Mouse (Mus musculus): ENCODE results near the gene Nr2f1. TPM values are rescaled to one million over a fixed set of nuclear protein-coding genes. Genes with fewer than 3 reads are reported as not detected.
A peak's percentile ranks its signal among the peaks of the same experiment; 100 is the strongest.

Gene Nr2f1
- polyA plus RNA-seq, 1 experiment from 2014 or later: 9.5 TPM

- H3K4me3 ChIP-seq (ENCODE audit: low read depth, low read length): peak overlapping the region; percentile 31
- ATAC-seq (ENCODE audit: insufficient read depth) (peak; percentile 68), DNase-seq (peak; percentile 34)
- no peak overlapping the region for H3K27ac ChIP-seq (ENCODE audit: low read depth)
- H3K36me3 ChIP-seq (ENCODE audit: insufficient read depth): no peaks in the 10 kb centered on the region
- 6% methylated on average over 38 of the region's 38 CpGs for WGBS
- 0 out of 2 replicates have a peak, but pooled peaks cover 3% of the 10 kb centered on the region for H3K4me1 ChIP-seq (ENCODE audit: insufficient read depth)
- TF ChIP-seq CTCF (IDR thresholded peaks at IDR 0.05; ENCODE audit: low read depth): no peak
- no peaks in the 10 kb centered on the region for H3K9me3 ChIP-seq (ENCODE audit: low read depth, low read length)
- peaks cover 91% of the 10 kb centered on the region for H3K27me3 ChIP-seq (ENCODE audit: insufficient read depth, low read length)
- peak overlapping the region; percentile 17 for H3K9ac ChIP-seq
- peak overlapping the region; percentile 62 for H3K4me2 ChIP-seq
These were observed 20.1 kb downstream of the Nr2f1 start for GRCm38 (mm10) chr13:78179312-78180097.

- Histone ChIP-seq H3K4me2 (peak overlapping the region; percentile 62), H3K36me3 (ENCODE audit: insufficient read depth) (no peaks in the 10 kb centered on the region), H3K4me1 (ENCODE audit: insufficient read depth) (0 out of 2 replicates have a peak, but pooled peaks cover 3% of the 10 kb centered on the region), H3K27ac (ENCODE audit: low read depth) (no peak overlapping the region), H3K27me3 (ENCODE audit: insufficient read depth, low read length) (peaks cover 92% of the 10 kb centered on the region), H3K9me3 (ENCODE audit: low read depth, low read length) (no peaks in the 10 kb centered on the region), H3K9ac (no peak overlapping the region), H3K4me3 (ENCODE audit: low read depth, low read length) (peak overlapping the region; percentile 31; the same call in 1 of the 2 replicates)
- no peak for DNase-seq
- WGBS: 23% methylated on average over 5 of the region's 5 CpGs
- TF ChIP-seq CTCF (IDR thresholded peaks at IDR 0.05; ENCODE audit: low read depth): no peak
- no peak for ATAC-seq (ENCODE audit: insufficient read depth)
These were observed 20.8 kb downstream of the Nr2f1 start for GRCm38 (mm10) chr13:78178771-78179170.

GRCm38 (mm10) chr13:78178021-78178420 lies 21.5 kb downstream of the Nr2f1 start:
- peaks cover 92% of the 10 kb centered on the region for H3K27me3 ChIP-seq (ENCODE audit: insufficient read depth, low read length)
- DNase-seq (no peak), ATAC-seq (ENCODE audit: insufficient read depth) (no peak)
- no peak overlapping the region for H3K4me3 ChIP-seq (ENCODE audit: low read depth, low read length)
- 14% methylated on average over 1 of the region's 1 CpGs for WGBS
- no peak overlapping the region for H3K4me2 ChIP-seq
- no peaks in the 10 kb centered on the region for H3K36me3 ChIP-seq (ENCODE audit: insufficient read depth)
- no peak overlapping the region for H3K27ac ChIP-seq (ENCODE audit: low read depth)
- TF ChIP-seq CTCF (IDR thresholded peaks at IDR 0.05; ENCODE audit: low read depth): no peak
- 0 out of 2 replicates have a peak, but pooled peaks cover 3% of the 10 kb centered on the region for H3K4me1 ChIP-seq (ENCODE audit: insufficient read depth)
- no peak overlapping the region for H3K9ac ChIP-seq
- no peaks in the 10 kb centered on the region for H3K9me3 ChIP-seq (ENCODE audit: low read depth, low read length)

GRCm38 (mm10) chr13:78177381-78177950 lies 22.1 kb downstream of the Nr2f1 start:
- H3K36me3 ChIP-seq (ENCODE audit: insufficient read depth): no peaks in the 10 kb centered on the region
- H3K4me3 ChIP-seq (ENCODE audit: low read depth, low read length): no peak overlapping the region
- ATAC-seq (ENCODE audit: insufficient read depth) (no peak), DNase-seq (no peak)
- WGBS: 14% methylated on average over 5 of the region's 5 CpGs
- TF ChIP-seq CTCF (IDR thresholded peaks at IDR 0.05; ENCODE audit: low read depth): no peak
- H3K4me2 ChIP-seq: no peak overlapping the region
- H3K9me3 ChIP-seq (ENCODE audit: low read depth, low read length): no peaks in the 10 kb centered on the region
- H3K4me1 ChIP-seq (ENCODE audit: insufficient read depth): 0 out of 2 replicates have a peak, but pooled peaks cover 3% of the 10 kb centered on the region
- peaks cover 92% of the 10 kb centered on the region for H3K27me3 ChIP-seq (ENCODE audit: insufficient read depth, low read length)
- no peak overlapping the region for H3K27ac ChIP-seq (ENCODE audit: low read depth)
- H3K9ac ChIP-seq: no peak overlapping the region

GRCm38 (mm10) chr13:78175821-78176380 lies 23.7 kb downstream of the Nr2f1 start:
- DNase-seq: peak; percentile 71
- no peaks in the 10 kb centered on the region for H3K36me3 ChIP-seq (ENCODE audit: insufficient read depth)
- 2% methylated on average over 8 of the region's 8 CpGs for WGBS
- no peak overlapping the region for H3K4me2 ChIP-seq
- H3K27me3 ChIP-seq (ENCODE audit: insufficient read depth, low read length): peaks cover 90% of the 10 kb centered on the region
- no peaks in the 10 kb centered on the region for H3K9me3 ChIP-seq (ENCODE audit: low read depth, low read length)
- 0 out of 2 replicates have a peak, but pooled peaks cover 3% of the 10 kb centered on the region for H3K4me1 ChIP-seq (ENCODE audit: insufficient read depth)
- H3K27ac ChIP-seq (ENCODE audit: low read depth): no peak overlapping the region
- no peak overlapping the region for H3K9ac ChIP-seq
- TF ChIP-seq CTCF (IDR thresholded peaks at IDR 0.05; ENCODE audit: low read depth): peak; percentile 37; the same call in 1 of the 2 replicates
- no peak for ATAC-seq (ENCODE audit: insufficient read depth)
- no peak overlapping the region for H3K4me3 ChIP-seq (ENCODE audit: low read depth, low read length)

GRCm38 (mm10) chr13:78174891-78175290 lies 24.7 kb downstream of the Nr2f1 start:
- H3K27me3 ChIP-seq (ENCODE audit: insufficient read depth, low read length): peaks cover 86% of the 10 kb centered on the region
- 35% methylated on average over 1 of the region's 1 CpGs for WGBS
- H3K4me1 ChIP-seq (ENCODE audit: insufficient read depth): 0 out of 2 replicates have a peak, but pooled peaks cover 3% of the 10 kb centered on the region

GRCm38 (mm10) chr13:78174191-78174590 lies 25.4 kb downstream of the Nr2f1 start:
- ATAC-seq (ENCODE audit: insufficient read depth): no peak
- no peaks in the 10 kb centered on the region for H3K9me3 ChIP-seq (ENCODE audit: low read depth, low read length)

More at GRCm38 (mm10) chr13:78174891-78175290, 24.7 kb downstream of the Nr2f1 start:
- no peaks in the 10 kb centered on the region for H3K9me3 ChIP-seq (ENCODE audit: low read depth, low read length)
- no peaks in the 10 kb centered on the region for H3K36me3 ChIP-seq (ENCODE audit: insufficient read depth)
- no peak overlapping the region for H3K27ac ChIP-seq (ENCODE audit: low read depth)
- H3K4me3 ChIP-seq (ENCODE audit: low read depth, low read length): no peak overlapping the region
- ATAC-seq (ENCODE audit: insufficient read depth) (no peak), DNase-seq (no peak)
- H3K4me2 ChIP-seq: no peak overlapping the region
- TF ChIP-seq CTCF (IDR thresholded peaks at IDR 0.05; ENCODE audit: low read depth): no peak
- no peak overlapping the region for H3K9ac ChIP-seq

More at GRCm38 (mm10) chr13:78174191-78174590, 25.4 kb downstream of the Nr2f1 start:
- Histone ChIP-seq H3K27ac (ENCODE audit: low read depth) (no peak overlapping the region), H3K4me1 (ENCODE audit: insufficient read depth) (0 out of 2 replicates have a peak, but pooled peaks cover under 1% of the 10 kb centered on the region), H3K9ac (no peak overlapping the region), H3K27me3 (ENCODE audit: insufficient read depth, low read length) (peaks cover 84% of the 10 kb centered on the region), H3K36me3 (ENCODE audit: insufficient read depth) (no peaks in the 10 kb centered on the region), H3K4me3 (ENCODE audit: low read depth, low read length) (no peak overlapping the region), H3K4me2 (no peak overlapping the region)
- no peak for TF ChIP-seq CTCF (IDR thresholded peaks at IDR 0.05; ENCODE audit: low read depth)
- 15% methylated on average over 3 of the region's 3 CpGs for WGBS
- DNase-seq: no peak
